Mouse (Mus musculus) MEL (cell line): ENCODE measurements around the gene Mlxip. TPM values are rescaled to one million over a fixed set of nuclear protein-coding genes. Genes with fewer than 3 reads are reported as not detected.

Source experiments
- DNase-seq: peaks from one replicate; pipeline ENCODE4 v3.0.0; 2011; ENCODE audit warnings: low read depth, low spot score
- H3K27ac ChIP-seq: 2 replicates; pipeline ENCODE4 v1.5.1; 2012; ENCODE audit warnings: low read depth, mild to moderate bottlenecking, control low read depth, low read length, moderate library complexity; ENCODE audit not compliant: control insufficient read depth
- H3K27me3 ChIP-seq, 2 experiments: fragments of 150-350 bp in 1 of 2; sonication (generic) in 1 of 2; 2 replicates each; pipeline ENCODE4 v1.6.1; 2012; ENCODE audit warnings: low read length in 2 of 2, mild to moderate bottlenecking in 2 of 2, improper control_type of control experiment in 1 of 2, moderate library complexity in 1 of 2; ENCODE audit not compliant: insufficient read depth in 2 of 2, control insufficient read depth in 1 of 2
- H3K36me3 ChIP-seq, 2 experiments: 2 replicates each; pipeline ENCODE4 v1.6.1; 2012 to 2014; ENCODE audit warnings: low read length in 2 of 2, improper control_type of control experiment in 1 of 2, inconsistent platforms in 1 of 2, mild to moderate bottlenecking in 1 of 2; ENCODE audit not compliant: insufficient read depth in 2 of 2, control insufficient read depth in 1 of 2
- H3K4me1 ChIP-seq, 2 experiments: fragments of 150-350 bp in 1 of 2; sonication (generic) in 1 of 2; 2 replicates each; pipeline ENCODE4 v1.6.1; 2012; ENCODE audit warnings: low read length in 2 of 2, improper control_type of control experiment in 1 of 2, mild to moderate bottlenecking in 1 of 2; ENCODE audit not compliant: insufficient read depth in 2 of 2, control insufficient read depth in 1 of 2
- H3K4me3 ChIP-seq, 2 experiments: fragments of 150-350 bp in 1 of 2; sonication (generic) in 1 of 2; 2 replicates each; pipeline ENCODE4 v1.5.1; 2012; ENCODE audit warnings: low read depth in 2 of 2, low read length in 2 of 2, mild to moderate bottlenecking in 2 of 2, moderate library complexity in 2 of 2, control low read depth in 1 of 2, improper control_type of control experiment in 1 of 2; ENCODE audit not compliant: control insufficient read depth in 1 of 2, insufficient read depth in 1 of 2
- H3K79me2 ChIP-seq: 2 replicates; pipeline ENCODE4 v1.6.1; 2012; ENCODE audit warnings: mild to moderate bottlenecking, low read length, moderate library complexity; ENCODE audit not compliant: control insufficient read depth, poor library complexity, insufficient read depth
- H3K9ac ChIP-seq: 2 replicates; pipeline ENCODE4 v1.6.1; 2012; ENCODE audit warnings: low read depth, mild to moderate bottlenecking, control low read depth, low read length, moderate library complexity; ENCODE audit not compliant: control insufficient read depth, poor library complexity, severe bottlenecking
- H3K9me3 ChIP-seq: fragments of 150-350 bp; sonication (generic); replicated peaks from 2 replicates; pipeline ENCODE4 v1.6.1; 2012; ENCODE audit warnings: mild to moderate bottlenecking, low read length, improper control_type of control experiment, moderate library complexity; ENCODE audit not compliant: insufficient read depth
- BHLHE40 ChIP-seq: IDR thresholded peaks from 2 replicates; pipeline ENCODE4 v1.6.1; 2012; ENCODE audit warnings: low read depth, mild to moderate bottlenecking, inconsistent platforms, low read length, improper control_type of control experiment, borderline replicate concordance
- CHD1 ChIP-seq: IDR thresholded peaks from 2 replicates; pipeline ENCODE4 v1.6.1; 2012; ENCODE audit warnings: low read depth, mild to moderate bottlenecking, inconsistent platforms, low read length, improper control_type of control experiment
- E2F4 ChIP-seq: IDR thresholded peaks from 2 replicates; pipeline ENCODE4 v1.6.1; 2011; ENCODE audit warnings: low read depth, low read length, improper control_type of control experiment, borderline replicate concordance
- ELF1 ChIP-seq: IDR thresholded peaks from 2 replicates; pipeline ENCODE4 v1.6.1; 2014; ENCODE audit warnings: low read depth, mild to moderate bottlenecking, inconsistent platforms, low read length, improper control_type of control experiment, moderate library complexity
- ETS1 ChIP-seq: IDR thresholded peaks from 2 replicates; pipeline ENCODE4 v1.6.1; 2012; ENCODE audit warnings: low read depth, mild to moderate bottlenecking, inconsistent platforms, low read length, improper control_type of control experiment, moderate library complexity
- GABPA ChIP-seq: IDR thresholded peaks from 2 replicates; pipeline ENCODE4 v1.6.1; 2012; ENCODE audit warnings: low read depth, mild to moderate bottlenecking, inconsistent platforms, low read length, improper control_type of control experiment, moderate library complexity
- GATA1 ChIP-seq: IDR thresholded peaks from 2 replicates; pipeline ENCODE4 v1.6.1; 2011; ENCODE audit warnings: low read depth, low read length, improper control_type of control experiment
- JUND ChIP-seq: IDR thresholded peaks from 2 replicates; pipeline ENCODE4 v1.6.1; 2011; ENCODE audit warnings: low read depth, mild to moderate bottlenecking, improper control_type of control experiment, low read length
- MAFK ChIP-seq: IDR thresholded peaks from 2 replicates; pipeline ENCODE4 v1.6.1; 2011; ENCODE audit warnings: low read depth, mild to moderate bottlenecking, low read length, improper control_type of control experiment, borderline replicate concordance
- MAX ChIP-seq: IDR thresholded peaks from 2 replicates; pipeline ENCODE4 v1.6.1; 2011; ENCODE audit warnings: low read length, improper control_type of control experiment
- MXI1 ChIP-seq: IDR thresholded peaks from 2 replicates; pipeline ENCODE4 v1.6.1; 2011; ENCODE audit warnings: mild to moderate bottlenecking, low read depth, low read length, improper control_type of control experiment
- MYB ChIP-seq: IDR thresholded peaks from 2 replicates; pipeline ENCODE4 v1.6.1; 2011; ENCODE audit warnings: mild to moderate bottlenecking, low read depth, low read length, improper control_type of control experiment
- NRF1 ChIP-seq: IDR thresholded peaks from 2 replicates; pipeline ENCODE4 v1.6.1; 2014; ENCODE audit warnings: low read depth, mild to moderate bottlenecking, inconsistent platforms, low read length, improper control_type of control experiment, moderate library complexity; ENCODE audit not compliant: poor library complexity, insufficient read depth, severe bottlenecking
- POLR2AphosphoS5 ChIP-seq: IDR thresholded peaks from 2 replicates; pipeline ENCODE4 v1.6.1; 2012; ENCODE audit warnings: low read depth, borderline replicate concordance, mild to moderate bottlenecking, inconsistent platforms, low read length, moderate library complexity, mixed read lengths
- RAD21 ChIP-seq: IDR thresholded peaks from 2 replicates; pipeline ENCODE4 v1.6.1; 2011; ENCODE audit warnings: mild to moderate bottlenecking, low read depth, low read length, improper control_type of control experiment
- RCOR1 ChIP-seq: IDR thresholded peaks from 2 replicates; pipeline ENCODE4 v1.6.1; 2012; ENCODE audit warnings: low read depth, mild to moderate bottlenecking, inconsistent platforms, low read length, improper control_type of control experiment
- SMC3 ChIP-seq: IDR thresholded peaks from 2 replicates; pipeline ENCODE4 v1.6.1; 2011; ENCODE audit warnings: low read depth, low read length, improper control_type of control experiment
- TBP ChIP-seq: IDR thresholded peaks from 2 replicates; pipeline ENCODE4 v1.8.0; 2011; ENCODE audit warnings: low read depth, low read length, improper control_type of control experiment
- USF1 ChIP-seq: IDR thresholded peaks from 2 replicates; pipeline ENCODE4 v1.6.1; 2014; ENCODE audit warnings: low read depth, mild to moderate bottlenecking, inconsistent platforms, low read length, improper control_type of control experiment, moderate library complexity
- USF2 ChIP-seq, 2 experiments: IDR thresholded peaks; 2 replicates each; pipeline ENCODE4 v1.6.1; 2011 to 2012; ENCODE audit warnings: improper control_type of control experiment in 2 of 2, low read length in 2 of 2, borderline replicate concordance in 1 of 2, inconsistent platforms in 1 of 2, low read depth in 1 of 2, mild to moderate bottlenecking in 1 of 2; ENCODE audit not compliant: insufficient read depth in 1 of 2
- ZC3H11A ChIP-seq: IDR thresholded peaks from 2 replicates; pipeline ENCODE4 v1.6.1; 2012; ENCODE audit warnings: low read depth, mild to moderate bottlenecking, inconsistent platforms, low read length, improper control_type of control experiment
- polyA plus RNA-seq, 2 experiments: library from polyadenylated mRNA; stranded (reverse) in 1 of 2; unstranded in 1 of 2; fragments of >175 nt in 1 of 2; fragments of >200 nt in 1 of 2; gene quantifications; 2 replicates each; pipeline versions ENCODE4 v1.2.1 to v1.2.4; 2012; ENCODE audit warnings: low replicate concordance in 2 of 2, low read depth in 1 of 2; ENCODE audit not compliant: insufficient read length in 2 of 2, insufficient read depth in 1 of 2, missing spikeins in 1 of 2
- total RNA-seq: library from RNA; depleted of rRNA; stranded (reverse); fragments of 300-350 nt; gene quantifications from 2 replicates; pipeline ENCODE4 v1.2.3, GENCODE M21; 2012

Gene Mlxip
- total and polyA plus RNA-seq, 3 experiments, result 5.2 to 21.9 TPM; not detected in 1

- no peaks in the 10 kb centered on the region for H3K36me3 ChIP-seq
- H3K4me3 ChIP-seq, result no peak overlapping the region
- peaks cover 0 to 1% of the 10 kb centered on the region in 2 experiments; a peak in 1 of 4 replicates for H3K27me3 ChIP-seq
- no peak overlapping the region for H3K27ac ChIP-seq
- peaks cover 0 to 4% of the 10 kb centered on the region in 2 experiments; a peak in 1 of 4 replicates for H3K4me1 ChIP-seq
- H3K9ac ChIP-seq, result no peak overlapping the region
- no peaks in the 10 kb centered on the region for H3K79me2 ChIP-seq
- no peak for DNase-seq
- TF ChIP-seq MYB (no peak), JUND (no peak), POLR2AphosphoS5 (no peak), MAFK (no peak), MAX (no peak)
- H3K9me3 ChIP-seq, result no peaks in the 10 kb centered on the region
These were observed 15.1 kb upstream of the Mlxip start for GRCm38 (mm10) chr5:123379504-123379931.

- no peak overlapping the region for H3K27ac ChIP-seq
- H3K36me3 ChIP-seq, result no peaks in the 10 kb centered on the region
- no peaks in the 10 kb centered on the region for H3K79me2 ChIP-seq
- TF ChIP-seq E2F4 (no peak), USF1 (no peak), ELF1 (no peak), SMC3 (no peak), RAD21 (no peak), ZC3H11A (no peak), ETS1 (no peak), RCOR1 (no peak), USF2 (IDR thresholded peaks at IDR 0.05; ENCODE audit: borderline replicate concordance in 1 of 2, insufficient read depth in 1 of 2, low read depth in 1 of 2, low read length in 2 of 2) (no peak), MXI1 (no peak), GABPA (no peak), GATA1 (no peak), NRF1 (no peak), POLR2AphosphoS5 (no peak), BHLHE40 (no peak), TBP (no peak), CHD1 (no peak)
- no peak for DNase-seq
- peaks cover 0 to 1% of the 10 kb centered on the region in 2 experiments; a peak in 1 of 4 replicates for H3K27me3 ChIP-seq
- no peak overlapping the region for H3K9ac ChIP-seq
- no peaks in the 10 kb centered on the region for H3K9me3 ChIP-seq
- H3K4me3 ChIP-seq, result no peak overlapping the region
- peaks cover 0 to 3% of the 10 kb centered on the region in 2 experiments; a peak in 1 of 4 replicates for H3K4me1 ChIP-seq
These were observed 12.6 kb upstream of the Mlxip start for GRCm38 (mm10) chr5:123381968-123382367.
